Mouse (Mus musculus) left cerebral cortex, adult 18-20 months (tissue): ENCODE measurements at regions not wholly inside any gene's neighbourhood (a gene's known extent, or its start where the extent isn't known, plus 50 kb on each side); places are given as distances from the start of the nearest gene placed in this dataset.
"Not testable (repeated sequence)": the region's sequence is repeated elsewhere in the genome, so short reads cannot be mapped to it uniquely, and the experiment has no call there.

Experiments
- DNase-seq, 2 experiments: peaks; one replicate each; pipeline ENCODE4 v3.0.0; 2021 to 2022; ENCODE audit warnings: low spot score in 2 of 2, mixed read lengths in 1 of 2

- peak in 1 of 2 experiments; percentile 19 for DNase-seq
Observed at GRCm38 (mm10) chr2:162867516-162868029, 63.8 kb upstream of the Srsf6 start.

GRCm38 (mm10) chr2:162866613-162867314 is 64.6 kb upstream of the Srsf6 start:
- DNase-seq: no peak

GRCm38 (mm10) chr2:162864571-162864970 is 66.8 kb upstream of the Srsf6 start:
- no peak for DNase-seq

- no peak for DNase-seq
Observed at GRCm38 (mm10) chr2:162854606-162855005, 76.7 kb upstream of the Srsf6 start.

GRCm38 (mm10) chr2:162853576-162853975 is 77.8 kb upstream of the Srsf6 start:
- DNase-seq: peak; percentile 32 to 53

GRCm38 (mm10) chr2:162841761-162842160 is 89.6 kb upstream of the Srsf6 start:
- not testable (repeated sequence) for DNase-seq

- no peak for DNase-seq
Observed at GRCm38 (mm10) chr2:162837776-162838175, 93.6 kb upstream of the Srsf6 start.

- DNase-seq: no peak
Observed at GRCm38 (mm10) chr2:162833741-162834140, 97.6 kb upstream of the Srsf6 start.

- DNase-seq: no peak
Observed at GRCm38 (mm10) chr2:162818787-162819186, 112.5 kb upstream of the Srsf6 start.

GRCm38 (mm10) chr2:162814205-162814604 is 117.1 kb upstream of the Srsf6 start:
- DNase-seq: peak; percentile 12 to 40

GRCm38 (mm10) chr2:162807747-162808146 is 123.6 kb upstream of the Srsf6 start:
- peak in 1 of 2 experiments; percentile 13 for DNase-seq

GRCm38 (mm10) chr2:162796528-162796927 is 134.8 kb upstream of the Srsf6 start:
- DNase-seq: no peak

GRCm38 (mm10) chr2:162794285-162794684 is 133.3 kb upstream of the Ptprt start:
- peak in 1 of 2 experiments; percentile 26 for DNase-seq

GRCm38 (mm10) chr2:162791374-162792098 is 130.6 kb upstream of the Ptprt start:
- peak; percentile 36 to 40 for DNase-seq

GRCm38 (mm10) chr2:162784176-162784813 is 123.3 kb upstream of the Ptprt start:
- no peak for DNase-seq

- DNase-seq: peak; percentile 47 to 60
Observed at GRCm38 (mm10) chr2:162781599-162781998, 120.7 kb upstream of the Ptprt start.

- DNase-seq: peak; percentile 34 to 54
Observed at GRCm38 (mm10) chr2:162776542-162776941, 115.6 kb upstream of the Ptprt start.

- no peak for DNase-seq
Observed at GRCm38 (mm10) chr2:162772520-162772919, 111.6 kb upstream of the Ptprt start.

- DNase-seq: no peak
Observed at GRCm38 (mm10) chr2:162769711-162770428, 108.9 kb upstream of the Ptprt start.

- DNase-seq: no peak
Observed at GRCm38 (mm10) chr2:162764059-162764458, 103.1 kb upstream of the Ptprt start.

- no peak for DNase-seq
Observed at GRCm38 (mm10) chr2:162740523-162740922, 79.6 kb upstream of the Ptprt start.
